Comparison of ENCODE assay signal across 8 mouse cellular contexts in the genomic region with DNA sequence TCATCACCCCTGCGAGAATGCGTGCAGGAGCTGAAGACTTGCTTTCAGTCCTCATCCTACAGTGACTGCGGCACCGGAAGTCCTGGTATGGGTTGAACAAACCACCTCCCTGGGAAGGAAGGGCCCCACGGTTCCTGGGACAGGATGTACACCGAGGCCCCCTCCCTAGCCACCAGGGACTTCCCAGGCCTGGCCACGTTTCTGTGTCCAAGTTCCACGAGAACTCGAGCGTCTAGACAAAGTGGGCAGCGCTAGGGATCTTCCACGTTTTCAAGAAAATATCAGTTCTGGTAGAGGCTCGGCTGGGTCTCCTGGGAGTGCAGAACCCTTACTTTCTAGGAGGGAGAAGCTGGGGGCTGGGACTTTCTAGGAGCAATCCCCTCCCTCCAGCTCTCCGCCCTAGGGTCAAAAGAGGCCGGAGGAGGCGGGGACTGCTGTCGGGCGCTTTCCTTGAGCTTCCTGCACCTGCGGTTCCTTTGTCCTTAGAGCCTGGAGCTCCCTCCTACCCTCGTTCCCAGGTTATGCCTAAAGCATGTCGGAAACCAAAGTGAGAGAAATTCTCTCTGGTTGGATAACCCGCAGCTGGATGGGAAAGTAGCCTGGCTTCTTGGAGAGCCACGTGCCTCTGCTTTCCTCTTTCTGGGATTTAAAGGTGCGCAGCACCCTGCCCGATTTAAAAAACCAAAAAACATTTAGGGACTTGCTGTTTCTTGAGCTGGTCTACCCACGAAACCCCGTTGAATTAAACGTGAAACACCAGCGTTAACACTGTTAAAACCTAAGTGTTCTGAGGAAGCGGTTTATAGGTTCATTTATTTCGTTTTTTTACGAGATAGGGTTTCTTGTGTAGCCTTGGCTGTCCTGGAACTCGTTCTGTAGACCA. TPM values are rescaled to one million over a fixed set of nuclear protein-coding genes. Genes with fewer than 3 reads are reported as not detected.
A peak's percentile ranks its signal among the peaks of the same experiment; 100 is the strongest.
DNase-seq lines count a peak whose midpoint lies in the region; ATAC-seq and TF ChIP-seq lines count a peak whose summit lies in the region.

No protein-coding gene starts in this region.

- peak overlapping the region; percentile 85 for H3K4me3 ChIP-seq in layer of hippocampus, adult 2 months
- peak overlapping the region; percentile 84 for H3K4me3 ChIP-seq in embryonic facial prominence, embryonic 14.5 days (ENCODE audit: low read depth, low read length)
- H3K4me3 ChIP-seq in limb, embryonic 10.5 days: peak overlapping the region; percentile 87
- H3K4me3 ChIP-seq in midbrain, embryonic 12.5 days: peak overlapping the region; percentile 71
- H3K4me3 ChIP-seq in stomach, embryonic 14.5 days (ENCODE audit: low read depth, low read length): peak overlapping the region; percentile 98

- intact Hi-C loops in heart, postnatal 14 days (cut with DNase I): loop anchor here (5.0 kb wide), 2 partner anchors 42 to 458 kb away; partner anchors contain the start of gene Lyl1

- no peak for ATAC-seq in embryonic facial prominence, embryonic 14.5 days (ENCODE audit: low read depth)
- no peak for ATAC-seq in midbrain, embryonic 12.5 days (ENCODE audit: low FRiP score, low read depth)
- ATAC-seq in stomach, embryonic 14.5 days (ENCODE audit: insufficient number of reproducible peaks, insufficient read depth, low FRiP score, low read depth): no peak

- 2% methylated on average over 33 of the region's 33 CpGs for WGBS in embryonic facial prominence, embryonic 14.5 days
- under 1% methylated on average over 33 of the region's 33 CpGs for WGBS in limb, embryonic 10.5 days
- 2% methylated on average over 33 of the region's 33 CpGs for WGBS in midbrain, embryonic 12.5 days
- 2% methylated on average over 33 of the region's 33 CpGs for WGBS in stomach, embryonic 14.5 days

- no peak for TF ChIP-seq CTCF in layer of hippocampus, adult 2 months (conservative IDR thresholded peaks at IDR 0.05)

- peak overlapping the region; percentile 89 for H3K27ac ChIP-seq in layer of hippocampus, adult 2 months
- peak overlapping the region; percentile 96 for H3K27ac ChIP-seq in embryonic facial prominence, embryonic 14.5 days (replicated peaks; ENCODE audit: low read depth, low read length)
- H3K27ac ChIP-seq in limb, embryonic 10.5 days: peak overlapping the region; percentile 98
- H3K27ac ChIP-seq in midbrain, embryonic 12.5 days (replicated peaks): peak overlapping the region; percentile 69
- H3K27ac ChIP-seq in stomach, embryonic 14.5 days (ENCODE audit: low read length): peak overlapping the region; percentile 97

- H3K4me2 ChIP-seq in embryonic facial prominence, embryonic 14.5 days (ENCODE audit: low read depth, low read length): peak overlapping the region; percentile 88
- peak overlapping the region; percentile 96 for H3K4me2 ChIP-seq in midbrain, embryonic 12.5 days (replicated peaks)
- H3K4me2 ChIP-seq in stomach, embryonic 14.5 days (replicated peaks; ENCODE audit: low read depth, low read length): peak overlapping the region; percentile 66

- H3K9me3 ChIP-seq in embryonic facial prominence, embryonic 14.5 days (ENCODE audit: control insufficient read depth, low read length): no peaks in the 10 kb centered on the region
- H3K9me3 ChIP-seq in limb, embryonic 10.5 days (replicated peaks): no peaks in the 10 kb centered on the region
- no peaks in the 10 kb centered on the region for H3K9me3 ChIP-seq in midbrain, embryonic 12.5 days
- H3K9me3 ChIP-seq in stomach, embryonic 14.5 days (ENCODE audit: control insufficient read depth, low read depth, low read length): no peaks in the 10 kb centered on the region

- no peaks in the 10 kb centered on the region for H3K27me3 ChIP-seq in embryonic facial prominence, embryonic 14.5 days (replicated peaks; ENCODE audit: control insufficient read depth, insufficient read depth, low read length)
- no peaks in the 10 kb centered on the region for H3K27me3 ChIP-seq in limb, embryonic 10.5 days (ENCODE audit: low read depth, poor library complexity, severe bottlenecking)
- H3K27me3 ChIP-seq in midbrain, embryonic 12.5 days: peaks cover 6% of the 10 kb centered on the region; the same call in 1 of the 2 replicates
- H3K27me3 ChIP-seq in stomach, embryonic 14.5 days (ENCODE audit: control insufficient read depth, insufficient read depth, low read length): no peaks in the 10 kb centered on the region

- peak overlapping the region; percentile 92 for H3K9ac ChIP-seq in embryonic facial prominence, embryonic 14.5 days (ENCODE audit: low read depth, low read length)
- H3K9ac ChIP-seq in midbrain, embryonic 12.5 days (replicated peaks): peak overlapping the region; percentile 37; the same call in 1 of the 2 replicates
- H3K9ac ChIP-seq in stomach, embryonic 14.5 days (replicated peaks; ENCODE audit: low read depth, low read length): peak overlapping the region; percentile 92

- no peak for DNase-seq in layer of hippocampus, adult 2 months (ENCODE audit: low spot score in 2 of 2)
- no peak for DNase-seq in layer of hippocampus, postnatal 25 days (ENCODE audit: extremely low spot score in 1 of 2, low spot score in 1 of 2)
- DNase-seq in embryonic facial prominence, embryonic 14.5 days (ENCODE audit: low spot score): peak; percentile 78
- peak; percentile 74 to 75 for DNase-seq in heart, postnatal 14 days
- peak; percentile 81 for DNase-seq in limb, embryonic 10.5 days (ENCODE audit: low spot score)
- no peak for DNase-seq in frontal cortex, postnatal 36 days (ENCODE audit: low spot score in 2 of 2)

- peaks cover 51% of the 10 kb centered on the region for H3K4me1 ChIP-seq in embryonic facial prominence, embryonic 14.5 days (ENCODE audit: control insufficient read depth, insufficient read depth, low read length)
- H3K4me1 ChIP-seq in limb, embryonic 10.5 days: peaks cover 70% of the 10 kb centered on the region
- H3K4me1 ChIP-seq in midbrain, embryonic 12.5 days: peaks cover 61% of the 10 kb centered on the region
- peaks cover 37% of the 10 kb centered on the region for H3K4me1 ChIP-seq in stomach, embryonic 14.5 days (ENCODE audit: control insufficient read depth, insufficient read depth, low read length)

- no peaks in the 10 kb centered on the region for H3K36me3 ChIP-seq in embryonic facial prominence, embryonic 14.5 days (ENCODE audit: control insufficient read depth, insufficient read depth, low read length)
- peaks cover 9% of the 10 kb centered on the region for H3K36me3 ChIP-seq in limb, embryonic 10.5 days
- no peaks in the 10 kb centered on the region for H3K36me3 ChIP-seq in midbrain, embryonic 12.5 days
- H3K36me3 ChIP-seq in stomach, embryonic 14.5 days (ENCODE audit: control insufficient read depth, insufficient read depth, low read length): no peaks in the 10 kb centered on the region

RNA-seq across cellular contexts. Expression of gene Ier2, which starts 2.5 kb away (rescaled TPM):
- total RNA-seq in layer of hippocampus, adult 2 months (2021): 1 to 10 TPM; 5.1 to 7.2 TPM
- total RNA-seq in layer of hippocampus, postnatal 25 days (2021): 1 to 10 TPM; 8.8 to 9.6 TPM
- 45.9 and 50.3 TPM in 2 replicates for polyA plus RNA-seq in embryonic facial prominence, embryonic 14.5 days (2014; fragmentation: Nextera tagmentation; extraction: Ambion mirVana)
- 10 to 100 TPM; 26.2 to 29.4 TPM for total RNA-seq in heart, postnatal 14 days (2021)
- polyA plus RNA-seq in limb, embryonic 10.5 days (2016; fragmentation: Nextera tagmentation; extraction: Ambion mirVana): 199 and 229 TPM in 2 replicates
- 47.1 and 47.4 TPM in 2 replicates for polyA plus RNA-seq in midbrain, embryonic 12.5 days (2016; fragmentation: Nextera tagmentation; extraction: Ambion mirVana)
- polyA plus RNA-seq in stomach, embryonic 14.5 days (2014; fragmentation: Nextera tagmentation; extraction: Ambion mirVana): 73.1 and 83.4 TPM in 2 replicates

RNA-seq across cellular contexts. Expression of gene Trmt1, which starts 25.9 kb away (rescaled TPM):
- 100 to 1,000 TPM; 109 to 113 TPM for total RNA-seq in layer of hippocampus, adult 2 months (2021)
- 100 to 1,000 TPM in 1 of 2 experiments, 10 to 100 TPM in 1; 83.4 to 101 TPM for total RNA-seq in layer of hippocampus, postnatal 25 days (2021)
- 55.8 and 73.2 TPM in 2 replicates for polyA plus RNA-seq in embryonic facial prominence, embryonic 14.5 days (2014; fragmentation: Nextera tagmentation; extraction: Ambion mirVana)
- 10 to 100 TPM; 32.5 to 35.2 TPM for total RNA-seq in heart, postnatal 14 days (2021)
- 71.7 and 79.3 TPM in 2 replicates for polyA plus RNA-seq in limb, embryonic 10.5 days (2016; fragmentation: Nextera tagmentation; extraction: Ambion mirVana)
- polyA plus RNA-seq in midbrain, embryonic 12.5 days (2016; fragmentation: Nextera tagmentation; extraction: Ambion mirVana): 53.6 and 58.8 TPM in 2 replicates
- 64.6 and 65.7 TPM in 2 replicates for polyA plus RNA-seq in stomach, embryonic 14.5 days (2014; fragmentation: Nextera tagmentation; extraction: Ambion mirVana)

RNA-seq across cellular contexts. Expression of gene Nacc1, which starts 27.5 kb away (rescaled TPM):
- total RNA-seq in layer of hippocampus, adult 2 months (2021): 10 to 100 TPM; 91.8 to 93.9 TPM
- total RNA-seq in layer of hippocampus, postnatal 25 days (2021): 10 to 100 TPM; 88.9 to 91.0 TPM
- 19.7 and 20.1 TPM in 2 replicates for polyA plus RNA-seq in embryonic facial prominence, embryonic 14.5 days (2014; fragmentation: Nextera tagmentation; extraction: Ambion mirVana)
- 10 to 100 TPM; 35.6 to 40.5 TPM for total RNA-seq in heart, postnatal 14 days (2021)
- polyA plus RNA-seq in limb, embryonic 10.5 days (2016; fragmentation: Nextera tagmentation; extraction: Ambion mirVana): 31.7 and 32.0 TPM in 2 replicates
- polyA plus RNA-seq in midbrain, embryonic 12.5 days (2016; fragmentation: Nextera tagmentation; extraction: Ambion mirVana): 20.8 and 25.0 TPM in 2 replicates
- 25.1 and 25.7 TPM in 2 replicates for polyA plus RNA-seq in stomach, embryonic 14.5 days (2014; fragmentation: Nextera tagmentation; extraction: Ambion mirVana)

RNA-seq across cellular contexts. Expression of gene Lyl1, which starts 41.1 kb away (rescaled TPM):
- 1 to 10 TPM; 2.3 to 2.6 TPM for total RNA-seq in layer of hippocampus, adult 2 months (2021)
- total RNA-seq in layer of hippocampus, postnatal 25 days (2021): 1 to 10 TPM; 2.1 to 2.8 TPM
- polyA plus RNA-seq in embryonic facial prominence, embryonic 14.5 days (2014; fragmentation: Nextera tagmentation; extraction: Ambion mirVana): 5.8 and 6.8 TPM in 2 replicates
- 1 to 10 TPM; 5.8 to 6.7 TPM for total RNA-seq in heart, postnatal 14 days (2021)
- 4.6 and 4.7 TPM in 2 replicates for polyA plus RNA-seq in limb, embryonic 10.5 days (2016; fragmentation: Nextera tagmentation; extraction: Ambion mirVana)
- polyA plus RNA-seq in midbrain, embryonic 12.5 days (2016; fragmentation: Nextera tagmentation; extraction: Ambion mirVana): 3.5 and 5.6 TPM in 2 replicates
- 4.6 and 5.0 TPM in 2 replicates for polyA plus RNA-seq in stomach, embryonic 14.5 days (2014; fragmentation: Nextera tagmentation; extraction: Ambion mirVana)

Comparison
In these comparisons a context has a peak if more than half of its experiments do, and no peak if none do; other contexts are left out.
1. DNase-seq: peak in embryonic facial prominence, embryonic 14.5 days (single experiment), heart, postnatal 14 days (2 of 2) and limb, embryonic 10.5 days (single experiment); none in layer of hippocampus, adult 2 months (0 of 2), layer of hippocampus, postnatal 25 days (0 of 2) and frontal cortex, postnatal 36 days (0 of 2).
2. H3K9ac ChIP-seq: peak in every context shown above with its lines; median percentile 92 in embryonic facial prominence, embryonic 14.5 days; 92 in stomach, embryonic 14.5 days; 37 in midbrain, embryonic 12.5 days.
3. Peak in every context shown above with its lines, with median percentiles within 50 percentile points of each other: H3K27ac ChIP-seq, H3K4me3 ChIP-seq and H3K4me2 ChIP-seq.